9 mouse cellular contexts compared by ENCODE assay signal in genomic region chr9:122084175-122084574, GRCm38 (mm10). TPM values are rescaled to one million over a fixed set of nuclear protein-coding genes. Genes with fewer than 3 reads are reported as not detected.
A peak's percentile ranks its signal among the peaks of the same experiment; 100 is the strongest.
DNase-seq lines count a peak whose midpoint lies in the region; ATAC-seq lines count a peak whose summit lies in the region.
"Had no signal": no experiment of that assay in that cellular context is flagged by ENCODE, and none has a peak within 500 bp of the region (broad histone marks: within the 10 kb centered on the region; RNA-seq: fewer than 3 reads in every experiment).

No protein-coding gene starts in this region.

- no peak for DNase-seq in hindbrain, embryonic 14.5 days (ENCODE audit: low spot score)
- DNase-seq in hindbrain, embryonic 11.5 days (ENCODE audit: low spot score) = no peak
- DNase-seq in gastrocnemius, postnatal 14 days = peak; percentile 40
- DNase-seq in kidney, adult 8-10 months = peak; percentile 77 to 87
- DNase-seq in right cerebral cortex, postnatal 25 days = no peak
- no peak for DNase-seq in left cerebral cortex, adult 9 months (ENCODE audit: low spot score in 2 of 2)

- H3K4me3 ChIP-seq in hindbrain, embryonic 14.5 days (replicated peaks; ENCODE audit: low read length) = no peak overlapping the region
- no peak overlapping the region for H3K4me3 ChIP-seq in hindbrain, embryonic 11.5 days (ENCODE audit: low read depth, low read length)
- no peak overlapping the region for H3K4me3 ChIP-seq in neural tube, embryonic 14.5 days (ENCODE audit: low read depth, low read length)
- no peak overlapping the region for H3K4me3 ChIP-seq in forebrain, embryonic 15.5 days
- H3K4me3 ChIP-seq: megakaryocyte, embryonic 14.5 days had no signal

- no peaks in the 10 kb centered on the region for H3K9me3 ChIP-seq in hindbrain, embryonic 14.5 days (ENCODE audit: control insufficient read depth, low read length)
- no peaks in the 10 kb centered on the region for H3K9me3 ChIP-seq in hindbrain, embryonic 11.5 days (ENCODE audit: control insufficient read depth, low read length)
- H3K9me3 ChIP-seq in neural tube, embryonic 14.5 days (ENCODE audit: control insufficient read depth, low read length) = no peaks in the 10 kb centered on the region
- no peaks in the 10 kb centered on the region for H3K9me3 ChIP-seq in forebrain, embryonic 15.5 days
- H3K9me3 ChIP-seq: megakaryocyte, embryonic 14.5 days had no signal

- H3K27ac ChIP-seq in hindbrain, embryonic 14.5 days = peak overlapping the region; percentile 39; the same call in 1 of the 2 replicates
- no peak overlapping the region for H3K27ac ChIP-seq in hindbrain, embryonic 11.5 days (ENCODE audit: low read depth, low read length)
- H3K27ac ChIP-seq in neural tube, embryonic 14.5 days (ENCODE audit: low read depth, low read length) = 0 out of 2 replicates have a peak overlapping the region, but pooled peaks have one; percentile 10
- H3K27ac ChIP-seq in forebrain, embryonic 15.5 days (replicated peaks) = no peak overlapping the region

- H3K4me1 ChIP-seq in hindbrain, embryonic 14.5 days (replicated peaks; ENCODE audit: control insufficient read depth, insufficient read depth, low read length) = no peaks in the 10 kb centered on the region; the same call in 1 of the 2 replicates
- no peaks in the 10 kb centered on the region for H3K4me1 ChIP-seq in hindbrain, embryonic 11.5 days (replicated peaks; ENCODE audit: control insufficient read depth, insufficient read depth, low read length)
- H3K4me1 ChIP-seq in neural tube, embryonic 14.5 days (ENCODE audit: control insufficient read depth, insufficient read depth, low read length) = no peaks in the 10 kb centered on the region
- peaks cover 3% of the 10 kb centered on the region; the same call in 1 of the 2 replicates for H3K4me1 ChIP-seq in forebrain, embryonic 15.5 days

- intact Hi-C loops in gastrocnemius, postnatal 14 days (cut with DNase I; ENCODE audit: low total_unique reads) = no loop called here

- no peaks in the 10 kb centered on the region for H3K36me3 ChIP-seq in hindbrain, embryonic 14.5 days (replicated peaks; ENCODE audit: control insufficient read depth, insufficient read depth)
- no peaks in the 10 kb centered on the region for H3K36me3 ChIP-seq in hindbrain, embryonic 11.5 days (ENCODE audit: control insufficient read depth, insufficient read depth, low read length)
- no peaks in the 10 kb centered on the region for H3K36me3 ChIP-seq in neural tube, embryonic 14.5 days (ENCODE audit: control insufficient read depth, insufficient read depth, low read length)
- H3K36me3 ChIP-seq in forebrain, embryonic 15.5 days = no peaks in the 10 kb centered on the region

- no peak for ATAC-seq in hindbrain, embryonic 14.5 days (ENCODE audit: low FRiP score)
- no peak for ATAC-seq in hindbrain, embryonic 11.5 days (ENCODE audit: low FRiP score)
- no peak for ATAC-seq in neural tube, embryonic 14.5 days (ENCODE audit: low read depth)
- ATAC-seq in forebrain, embryonic 15.5 days (replicated peaks) = no peak

- H3K27me3 ChIP-seq in hindbrain, embryonic 14.5 days (ENCODE audit: control insufficient read depth, insufficient read depth, low read length) = no peaks in the 10 kb centered on the region
- H3K27me3 ChIP-seq in hindbrain, embryonic 11.5 days (ENCODE audit: control insufficient read depth, insufficient read depth, low read length) = no peaks in the 10 kb centered on the region
- no peaks in the 10 kb centered on the region for H3K27me3 ChIP-seq in neural tube, embryonic 14.5 days (ENCODE audit: control insufficient read depth, insufficient read depth, low read length)
- no peaks in the 10 kb centered on the region for H3K27me3 ChIP-seq in forebrain, embryonic 15.5 days

- H3K4me2 ChIP-seq in hindbrain, embryonic 14.5 days (replicated peaks) = no peak overlapping the region
- H3K4me2 ChIP-seq in hindbrain, embryonic 11.5 days (replicated peaks; ENCODE audit: low read depth, low read length) = no peak overlapping the region
- no peak overlapping the region for H3K4me2 ChIP-seq in neural tube, embryonic 14.5 days (ENCODE audit: low read depth, low read length)
- H3K4me2 ChIP-seq in forebrain, embryonic 15.5 days (replicated peaks) = no peak overlapping the region

- no peak overlapping the region for H3K9ac ChIP-seq in hindbrain, embryonic 14.5 days
- no peak overlapping the region for H3K9ac ChIP-seq in hindbrain, embryonic 11.5 days (ENCODE audit: low read depth, low read length)
- H3K9ac ChIP-seq in neural tube, embryonic 14.5 days (replicated peaks; ENCODE audit: low read depth, low read length) = no peak overlapping the region
- no peak overlapping the region for H3K9ac ChIP-seq in forebrain, embryonic 15.5 days (replicated peaks)

- 58% methylated on average over 4 of the region's 4 CpGs for WGBS in hindbrain, embryonic 14.5 days
- WGBS in hindbrain, embryonic 11.5 days = 57% methylated on average over 4 of the region's 4 CpGs
- 31% methylated on average over 4 of the region's 4 CpGs for WGBS in neural tube, embryonic 14.5 days
- 60% methylated on average over 4 of the region's 4 CpGs for WGBS in forebrain, embryonic 15.5 days

RNA-seq across cellular contexts. Expression of gene Snrk, which starts 32.9 kb away (rescaled TPM):
- polyA plus RNA-seq in hindbrain, embryonic 14.5 days (2014; fragmentation: Nextera tagmentation; extraction: Ambion mirVana) = 58.5 and 65.1 TPM in 2 replicates
- polyA plus RNA-seq in hindbrain, embryonic 11.5 days (2014; fragmentation: Nextera tagmentation; extraction: Ambion mirVana) = 22.0 and 24.3 TPM in 2 replicates
- total RNA-seq in gastrocnemius, postnatal 14 days (2021) = 10 to 100 TPM; 53.5 to 93.5 TPM
- polyA plus RNA-seq in neural tube, embryonic 14.5 days (2014; fragmentation: Nextera tagmentation; extraction: Ambion mirVana) = 43.0 and 55.6 TPM in 2 replicates
- 73.0 and 84.7 TPM in 2 replicates for polyA plus RNA-seq in forebrain, embryonic 15.5 days (2015; fragmentation: Nextera tagmentation; extraction: Ambion mirVana)

Comparison
In these comparisons a context has a peak if more than half of its experiments do, and no peak if none do; other contexts are left out.
1. H3K27ac ChIP-seq: peak in hindbrain, embryonic 14.5 days (single experiment) and neural tube, embryonic 14.5 days (single experiment); none in hindbrain, embryonic 11.5 days (single experiment) and forebrain, embryonic 15.5 days (single experiment).
2. DNase-seq: peak in gastrocnemius, postnatal 14 days (single experiment) and kidney, adult 8-10 months (2 of 2); none in hindbrain, embryonic 14.5 days (single experiment), hindbrain, embryonic 11.5 days (single experiment), right cerebral cortex, postnatal 25 days (single experiment) and left cerebral cortex, adult 9 months (0 of 2).